Mouse (Mus musculus) adipocyte (in vitro differentiated cells): Measurements from ENCODE around the gene Spsb4.
A peak's percentile ranks its signal among the peaks of the same experiment; 100 is the strongest.

ENCODE experiments used
- DNase-seq: peaks from one replicate; pipeline ENCODE4 v3.0.0-alpha.2; 2016; ENCODE audit warnings: low spot score

Spsb4 gene

DNA sequence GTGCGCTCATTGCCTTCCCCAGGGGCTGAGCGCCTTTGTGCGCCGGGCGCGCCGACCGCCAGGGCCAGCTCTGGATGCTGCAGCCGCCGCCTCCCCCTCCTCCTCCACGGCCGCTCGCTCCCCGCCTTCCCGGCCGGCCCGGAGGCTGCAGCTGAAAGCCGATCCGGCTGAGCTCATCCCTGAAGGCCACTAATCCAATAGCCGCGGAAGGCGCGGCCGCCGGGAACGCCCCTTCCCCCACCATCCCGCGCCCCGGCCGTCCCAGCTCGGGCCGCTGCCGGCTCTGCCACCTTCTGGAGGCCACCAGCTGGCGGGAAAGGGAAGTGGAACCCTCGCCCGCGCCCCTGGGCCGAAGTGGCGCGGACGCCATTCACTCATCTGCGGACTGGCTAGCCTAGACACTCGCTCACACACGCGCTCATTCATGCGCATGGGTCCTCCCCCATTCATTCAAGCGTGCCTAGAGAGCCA lies at the start of gene Spsb4:
Gene Spsb4 (minus strand): TSS at position 167 of the 471 bp plus-strand sequence.
- no peak for DNase-seq

DNA sequence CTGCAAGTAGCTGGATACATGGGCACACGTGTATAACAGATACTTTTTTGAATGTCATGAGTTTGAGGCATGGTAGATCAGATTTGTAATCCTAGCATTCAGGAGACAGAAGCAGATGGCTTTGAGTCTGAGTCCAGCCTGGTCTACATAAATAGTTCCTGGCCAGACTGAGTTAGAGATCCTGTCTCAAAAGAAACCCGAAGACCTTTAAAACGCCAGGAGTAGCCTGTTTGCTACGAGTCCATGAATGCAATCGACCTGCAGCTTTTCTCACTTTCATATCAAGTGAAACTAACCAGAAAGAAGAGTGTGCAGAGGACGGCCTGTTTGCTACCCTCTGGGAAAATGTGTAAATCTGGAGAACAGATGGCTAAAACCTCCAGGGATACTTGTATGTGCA lies 49.1 kb upstream of the Spsb4 start:
- no peak for DNase-seq

DNA sequence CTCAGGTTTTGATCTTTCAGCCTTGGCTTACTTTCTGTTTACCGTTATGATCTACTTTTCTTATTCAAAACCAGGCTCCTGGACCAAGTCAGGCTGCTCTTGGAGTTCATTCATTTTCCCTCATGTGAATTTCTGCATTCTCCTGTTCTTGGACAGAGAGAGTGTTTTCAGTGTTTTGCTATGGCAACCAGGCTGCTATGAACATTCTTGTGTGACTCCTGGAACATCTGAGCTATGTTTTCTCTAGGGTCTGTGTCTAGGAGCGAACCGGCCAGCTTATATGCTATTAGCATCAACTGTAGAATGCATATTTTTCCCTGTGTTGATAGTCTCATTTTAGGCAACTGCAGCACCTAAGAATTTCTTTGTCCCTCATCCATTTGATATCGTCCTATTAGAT lies 47.2 kb upstream of the Spsb4 start:
- no peak for DNase-seq

DNA sequence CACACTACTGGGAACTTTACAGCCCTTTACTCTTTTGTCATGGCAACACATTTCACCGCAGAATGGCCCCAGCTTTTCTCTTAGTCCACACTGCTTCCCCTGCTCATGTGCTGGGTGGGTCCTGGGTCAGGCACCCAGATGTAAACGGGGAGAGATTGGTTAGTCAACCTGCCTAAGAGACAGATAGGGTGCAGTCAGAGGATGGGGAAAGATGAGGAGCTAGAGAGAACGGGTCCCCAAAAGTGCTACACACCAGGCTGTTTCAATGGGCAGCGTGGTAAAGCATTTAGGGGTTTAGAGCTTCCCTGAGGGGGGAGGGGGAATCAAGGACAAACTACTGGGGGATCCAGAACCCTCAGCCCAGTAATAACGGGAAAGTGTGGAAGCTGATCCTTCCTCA lies 46.6 kb upstream of the Spsb4 start:
- DNase-seq = no peak

DNA sequence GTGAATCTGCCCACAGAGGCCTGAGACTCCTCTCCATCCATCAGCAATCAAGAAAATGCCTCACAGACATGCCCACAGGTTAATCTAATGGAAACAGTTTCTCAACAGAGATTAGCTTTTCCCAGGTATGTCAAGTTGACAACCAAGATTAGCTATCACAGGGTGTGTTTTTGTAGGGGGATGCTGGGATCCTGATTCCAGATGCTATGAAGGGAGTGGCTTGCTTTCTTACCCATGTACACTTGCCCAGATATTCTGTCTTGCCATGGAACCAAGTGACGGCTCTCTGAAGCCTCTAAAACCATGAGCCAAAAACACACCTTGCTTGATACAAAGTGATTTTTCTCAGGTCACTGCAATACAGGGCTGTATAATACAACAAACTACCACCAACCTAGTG lies 45.5 kb upstream of the Spsb4 start:
- DNase-seq = no peak

DNA sequence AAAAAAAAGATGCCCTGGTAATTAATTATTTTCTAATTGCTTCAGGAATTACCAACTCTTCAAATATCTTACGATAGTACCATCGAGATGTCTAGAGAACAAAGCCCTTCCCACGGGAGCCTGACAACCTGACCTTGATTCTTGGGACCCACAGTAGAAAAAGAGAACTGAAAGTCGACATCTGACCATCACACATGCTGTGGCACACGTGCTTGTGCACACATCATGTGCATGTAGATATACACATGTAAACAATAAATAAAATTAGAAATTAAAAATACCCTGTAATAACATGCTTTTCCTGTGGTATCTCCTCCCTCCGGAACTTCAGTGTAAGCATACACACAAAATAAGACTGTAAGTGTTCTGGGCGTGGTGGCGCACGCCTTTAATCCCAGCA lies 43.1 kb upstream of the Spsb4 start:
- DNase-seq = no peak

DNA sequence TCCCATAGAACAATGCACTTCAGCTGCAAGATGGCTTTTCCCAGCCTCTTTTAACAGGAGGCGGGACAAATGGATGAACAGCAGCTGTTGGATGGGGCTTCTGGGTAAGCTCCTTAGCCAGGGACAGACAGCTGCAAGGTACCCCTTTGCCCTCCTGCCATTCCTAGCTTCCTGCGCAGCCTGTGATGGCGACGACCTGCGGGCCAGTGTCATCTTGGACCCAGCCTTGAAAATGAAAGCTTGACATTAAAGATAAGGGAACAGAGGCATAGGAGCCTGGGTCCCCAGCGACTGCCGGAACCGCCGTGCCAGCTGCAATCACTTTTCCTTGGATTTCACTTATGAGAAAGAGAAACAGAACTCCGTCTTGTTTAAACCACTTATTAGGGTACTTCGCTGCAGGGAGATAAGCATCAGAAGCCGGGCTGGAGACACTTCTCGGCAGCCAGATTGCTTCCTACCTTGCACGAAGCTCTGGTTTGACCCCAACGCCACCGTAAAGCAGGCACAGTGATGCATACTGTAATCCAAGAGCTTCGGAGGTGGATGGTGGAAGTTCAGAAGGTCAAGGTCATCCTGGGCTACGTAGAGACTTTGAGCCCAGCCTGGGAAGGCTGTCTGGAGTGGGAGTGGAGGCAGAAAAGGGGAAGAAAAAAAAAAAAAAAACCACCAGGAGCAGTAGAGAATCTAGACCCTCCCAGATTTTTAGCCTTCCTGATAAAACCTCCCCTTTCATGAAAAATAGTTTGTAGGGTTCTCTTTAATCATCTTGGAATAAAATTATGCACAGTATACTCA lies 38.1 kb upstream of the Spsb4 start:
- DNase-seq = no peak

DNA sequence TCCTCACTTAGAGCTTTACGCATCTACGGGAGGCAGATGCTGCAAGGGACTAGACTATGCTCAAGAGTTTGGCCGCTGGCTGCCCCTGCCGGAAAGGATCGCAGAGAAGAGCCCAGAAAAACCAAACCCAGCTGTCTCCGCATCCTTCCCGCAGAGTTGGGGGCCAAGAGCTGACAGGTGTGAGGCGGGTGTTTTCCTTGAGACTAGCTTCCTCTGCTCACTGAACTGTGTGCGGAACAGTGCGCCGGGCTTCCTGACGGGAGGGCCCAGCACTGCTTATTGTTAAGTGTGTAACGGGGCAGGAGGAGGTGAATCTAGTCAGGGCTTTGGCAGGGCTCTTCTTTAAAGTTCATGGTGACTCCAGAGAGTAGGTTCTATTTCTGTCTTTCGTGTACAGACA lies 37.3 kb upstream of the Spsb4 start:
- no peak for DNase-seq

DNA sequence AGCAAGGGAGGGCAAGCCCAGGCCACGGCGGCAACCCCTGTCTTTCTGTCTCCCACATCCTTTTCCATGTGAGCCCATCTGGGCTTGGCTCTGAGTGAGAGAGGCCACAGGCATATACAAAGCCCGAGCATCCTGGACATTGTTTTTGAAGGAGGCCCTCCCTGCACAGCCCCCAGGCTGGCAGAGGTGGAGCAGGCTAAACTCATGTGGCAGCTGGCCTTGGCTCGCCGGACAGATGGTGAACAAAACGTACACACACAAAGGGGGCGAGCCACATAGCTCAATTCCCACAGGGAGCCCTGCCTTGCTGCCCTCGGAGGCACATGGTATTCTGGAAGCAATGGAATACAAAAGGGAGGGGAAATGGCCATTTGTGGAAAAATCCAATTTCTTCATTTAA lies 32.5 kb upstream of the Spsb4 start:
- no peak for DNase-seq

DNA sequence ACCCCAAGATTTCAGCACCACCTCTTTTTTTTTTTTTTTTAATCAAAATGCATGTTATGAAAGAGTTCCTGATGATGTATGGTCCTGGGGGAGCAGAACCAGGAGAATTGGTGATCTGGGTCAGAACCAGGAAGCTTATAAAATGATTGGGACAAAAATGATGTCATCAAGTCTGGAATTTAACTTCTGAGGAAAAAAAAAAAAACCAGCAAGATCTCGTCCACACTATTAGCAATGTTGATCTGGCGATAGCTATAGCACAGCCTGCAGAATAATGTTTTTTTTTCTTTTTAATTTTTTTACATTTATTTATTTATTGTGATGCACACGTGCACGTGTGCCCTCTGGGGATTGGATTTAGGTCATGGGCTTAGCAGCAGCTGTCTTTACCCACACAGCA lies 27.6 kb upstream of the Spsb4 start:
- DNase-seq = no peak

DNA sequence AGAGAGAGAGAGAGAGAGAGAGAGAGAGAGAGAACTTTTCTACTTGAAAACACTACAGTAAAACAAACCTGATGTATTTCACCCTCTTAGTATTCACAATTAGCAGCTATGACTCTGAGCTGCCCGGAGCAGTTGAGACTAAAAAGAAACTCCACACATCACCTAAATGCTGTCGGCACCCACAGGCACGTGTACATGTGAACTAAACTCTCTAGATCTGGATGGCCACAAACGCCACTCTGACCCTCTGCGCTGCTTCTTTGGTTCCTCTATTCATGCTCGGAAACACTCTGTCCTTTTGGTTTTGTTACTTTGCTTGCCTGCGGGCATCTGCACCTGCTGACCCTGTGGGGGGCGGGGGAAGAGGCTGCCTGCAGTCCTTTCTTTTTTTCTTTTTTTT lies 23.0 kb upstream of the Spsb4 start:
- no peak for DNase-seq

DNA sequence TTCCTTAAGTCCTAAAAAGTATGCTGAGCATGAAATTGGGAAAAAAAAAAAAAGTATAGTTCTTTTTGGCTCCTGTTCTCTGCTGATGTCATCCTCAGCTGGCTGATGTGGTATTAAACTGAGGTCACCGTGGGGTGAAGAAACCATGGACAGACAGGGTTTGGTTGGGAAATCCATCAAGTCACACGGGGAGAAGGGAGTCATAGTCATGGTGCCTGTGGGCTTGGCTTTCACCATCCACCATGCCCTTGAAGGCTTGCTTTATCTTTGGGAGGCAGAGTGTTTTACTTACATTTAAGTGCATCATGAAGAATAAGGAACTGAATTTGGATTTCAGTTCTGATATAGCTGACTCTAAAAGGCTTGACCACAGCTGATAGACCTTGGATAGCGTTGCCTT lies 19.4 kb upstream of the Spsb4 start:
- DNase-seq = peak; percentile 7

DNA sequence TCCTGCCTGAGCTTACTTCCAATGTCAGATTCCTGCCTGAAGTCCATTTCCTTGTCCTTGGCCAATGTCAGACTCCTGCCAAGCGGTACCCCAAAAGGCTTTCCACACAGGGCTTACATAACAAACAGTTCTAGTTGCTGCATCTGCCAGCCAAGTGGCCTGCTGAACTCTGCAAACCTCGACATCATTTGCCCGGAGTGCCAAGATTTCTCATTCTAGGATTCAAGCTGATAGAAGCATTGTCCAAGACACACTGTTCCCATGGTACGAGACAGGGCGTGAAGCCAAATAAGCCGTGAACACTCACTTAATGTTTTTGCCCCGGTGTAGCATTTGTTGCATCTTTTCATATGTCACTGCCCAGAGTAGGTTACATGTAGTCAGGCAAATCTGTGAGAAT lies 18.0 kb upstream of the Spsb4 start:
- peak; percentile 68 for DNase-seq

DNA sequence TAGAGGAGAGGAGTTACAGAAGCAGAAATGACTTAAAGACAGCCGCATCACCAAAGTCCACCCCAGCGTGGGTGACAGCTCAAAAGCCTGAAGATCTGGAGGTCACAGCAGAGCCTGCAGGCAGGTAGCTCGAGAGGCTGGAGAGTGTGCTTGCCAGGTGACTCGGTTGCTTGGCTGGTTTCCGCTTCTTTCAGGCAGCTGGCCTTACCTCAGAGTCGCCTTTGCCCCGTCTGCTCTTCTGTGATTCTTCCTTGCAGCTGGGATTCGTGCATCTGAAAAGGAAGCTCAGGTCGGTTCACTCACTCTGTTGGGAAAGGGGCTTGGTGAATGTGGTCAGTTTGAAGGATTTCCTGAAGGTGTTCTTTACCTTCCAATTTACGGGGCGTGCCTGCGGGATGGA lies 8.7 kb upstream of the Spsb4 start:
- no peak for DNase-seq

DNA sequence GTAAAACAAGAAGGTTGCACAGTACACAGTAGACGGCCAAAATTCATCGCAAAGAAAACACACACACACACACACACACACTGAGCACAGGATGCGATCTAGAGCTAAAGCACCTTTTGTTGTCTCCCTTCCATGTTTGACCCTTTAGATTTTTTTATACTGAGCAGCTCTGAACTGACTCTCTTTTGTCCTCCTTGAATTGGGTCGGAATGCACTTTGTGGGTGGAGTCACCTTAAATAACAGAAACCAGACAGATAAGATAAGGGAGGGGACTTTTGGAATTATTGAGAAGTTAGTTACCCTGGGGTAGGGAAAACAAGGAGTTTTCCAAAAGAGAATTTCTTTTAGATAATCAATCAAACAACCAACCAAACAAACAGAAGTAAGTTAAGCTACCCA lies 7.4 kb upstream of the Spsb4 start:
- no peak for DNase-seq

DNA sequence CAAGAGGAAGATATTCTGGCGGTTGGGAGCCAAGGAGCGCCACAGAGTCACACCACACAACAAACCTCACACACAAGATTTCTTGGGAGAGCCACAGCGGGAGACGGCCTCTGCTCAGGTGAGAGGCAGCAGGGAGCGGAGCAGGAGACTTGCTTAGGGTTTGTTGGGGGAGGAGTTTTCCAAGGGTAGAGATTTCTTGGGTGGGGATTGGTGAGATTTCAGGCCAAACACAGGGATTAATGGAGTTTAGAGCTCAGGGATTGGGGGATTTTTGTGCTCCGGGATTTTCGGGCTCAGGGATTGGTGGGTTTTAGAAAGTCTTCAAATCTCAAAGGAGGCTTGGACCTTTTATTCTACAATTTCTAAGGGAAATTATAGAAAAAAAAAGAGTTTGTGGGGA lies 5.8 kb upstream of the Spsb4 start:
- no peak for DNase-seq

DNA sequence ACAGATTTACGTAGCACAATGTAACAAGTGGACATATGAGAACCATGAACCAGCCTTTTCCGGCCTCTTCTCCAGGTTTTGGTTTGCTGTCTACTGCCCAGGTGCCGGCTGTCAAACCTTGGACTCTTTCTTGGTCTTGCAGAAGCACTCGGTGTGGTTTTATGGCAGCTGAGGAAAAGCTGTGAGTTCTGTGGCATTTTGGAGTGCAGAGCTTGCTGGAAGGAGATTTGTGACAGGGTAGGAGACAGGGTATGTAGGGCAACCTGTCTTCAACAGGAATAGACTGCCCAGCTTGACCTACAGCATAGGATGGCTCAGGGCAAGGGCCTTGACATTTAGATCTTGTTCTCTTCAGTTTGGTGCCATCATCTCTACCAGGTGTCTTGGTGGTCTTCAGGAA lies 4.3 kb upstream of the Spsb4 start:
- no peak for DNase-seq

DNA sequence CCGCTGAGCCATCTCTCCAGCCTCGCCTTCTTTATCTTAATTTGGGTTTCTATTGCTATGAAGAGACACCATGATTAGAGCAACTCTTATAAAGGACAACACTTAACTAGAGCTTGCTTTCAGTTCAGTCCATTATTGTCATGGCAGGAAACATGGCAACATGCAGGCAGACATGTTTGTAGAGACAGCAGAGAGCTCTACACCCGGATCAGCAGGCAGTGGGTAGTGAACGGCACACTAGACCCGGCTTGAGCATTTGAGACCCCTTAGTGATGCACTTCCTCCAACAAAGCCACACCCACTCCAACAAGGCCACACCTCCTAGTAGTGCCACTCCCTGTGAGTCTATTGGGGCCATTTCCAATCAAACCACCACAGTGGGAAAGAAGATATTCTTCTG lies 3.7 kb upstream of the Spsb4 start:
- DNase-seq = no peak

DNA sequence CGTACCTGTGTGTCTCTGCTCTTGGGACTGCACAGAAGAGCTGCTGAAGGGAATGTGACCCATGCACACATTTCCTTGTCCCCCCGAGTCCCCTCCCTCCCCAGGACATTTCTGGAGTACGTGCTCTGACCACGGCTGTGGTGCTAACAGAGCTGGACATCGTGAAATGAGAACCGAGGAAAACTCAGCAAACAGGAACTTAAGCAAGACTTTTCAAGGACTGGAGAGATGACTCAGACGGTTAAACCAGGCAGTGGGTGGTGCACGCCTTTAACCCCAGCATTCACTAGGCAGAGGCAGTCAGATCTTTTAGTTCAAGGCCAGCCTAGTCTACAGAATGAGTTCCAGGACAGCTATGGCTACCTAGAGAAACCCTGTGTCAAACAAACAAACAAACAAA lies 1.5 kb upstream of the Spsb4 start:
- DNase-seq = no peak

DNA sequence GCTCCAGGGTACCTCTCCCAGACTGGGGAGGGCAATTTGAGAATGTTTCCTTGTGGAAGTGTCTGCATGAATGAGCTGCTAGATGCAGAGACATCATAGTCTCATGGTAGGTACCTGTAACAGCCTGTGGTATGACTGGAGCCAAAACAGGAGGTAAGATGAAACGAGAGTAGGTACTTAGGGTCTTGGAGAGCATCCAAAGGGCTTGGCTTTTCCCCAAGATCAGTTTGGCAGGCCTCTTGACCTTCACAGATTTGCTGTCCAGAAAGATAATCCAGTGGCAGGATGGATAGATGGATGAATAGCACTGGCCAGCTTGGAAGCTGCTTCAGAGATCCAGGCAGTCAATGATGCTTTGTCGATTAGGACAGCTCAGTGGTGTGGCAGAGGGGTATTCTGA lies 1.0 kb upstream of the Spsb4 start:
- no peak for DNase-seq

DNA sequence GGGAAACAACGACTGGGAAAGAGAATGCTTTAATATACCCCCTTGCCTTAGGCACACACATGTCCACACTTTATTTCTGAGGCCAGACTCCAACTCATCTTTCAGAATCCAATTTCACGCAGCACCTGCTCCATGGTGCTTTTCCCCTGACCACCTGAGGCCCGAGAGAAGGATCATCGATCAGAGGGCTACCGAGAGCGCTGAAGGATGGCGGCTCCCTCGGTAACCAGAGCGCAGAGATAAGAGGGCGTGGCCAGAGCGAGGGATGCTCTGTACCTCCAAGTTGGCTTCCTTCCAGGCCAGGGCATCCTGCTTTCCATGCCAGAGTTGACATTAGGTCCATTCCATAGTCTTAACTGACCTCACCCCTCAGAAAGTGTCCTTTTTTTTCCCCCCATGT lies 588 bp upstream of the Spsb4 start:
- no peak for DNase-seq

DNA sequence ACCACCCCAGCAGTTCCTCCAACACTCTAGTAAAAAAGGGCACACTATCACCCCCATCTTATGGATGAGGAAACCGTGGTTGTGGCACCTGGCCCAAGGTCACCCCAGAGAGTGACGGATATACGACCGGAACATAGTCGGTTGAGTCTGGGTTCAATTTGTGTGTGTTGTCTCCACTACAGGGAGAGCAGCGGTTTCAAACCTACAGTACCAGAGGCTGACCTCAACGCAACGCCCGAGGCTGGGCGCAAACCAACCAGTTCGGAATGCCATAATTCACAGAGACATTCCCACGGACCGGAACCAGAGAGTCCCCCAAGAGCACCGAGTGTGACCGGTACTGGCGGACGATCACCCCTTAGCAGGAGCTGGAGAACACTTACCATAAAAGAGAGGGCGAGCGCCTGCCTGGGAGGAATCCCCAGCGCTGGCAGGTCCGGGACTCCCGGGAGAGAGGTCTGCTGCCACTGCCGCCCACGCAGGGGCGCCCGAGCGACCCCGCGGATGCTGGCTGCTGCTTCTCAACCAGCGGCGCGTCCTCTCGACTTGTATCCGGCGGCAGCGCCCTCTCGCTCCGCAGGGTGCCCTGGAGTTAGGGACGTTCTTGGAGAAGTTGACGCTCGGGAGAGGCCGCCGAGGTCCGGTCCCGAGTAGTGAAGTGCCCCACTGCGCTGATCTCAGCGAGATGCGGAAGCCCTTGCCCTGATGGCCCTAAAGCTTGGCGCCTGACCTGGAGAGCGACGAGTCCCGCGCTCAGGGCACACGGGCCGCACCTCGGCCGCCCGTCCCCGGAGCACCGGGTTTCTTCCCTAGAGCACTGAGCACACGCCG lies 617 bp downstream of the Spsb4 start:
- DNase-seq = no peak

DNA sequence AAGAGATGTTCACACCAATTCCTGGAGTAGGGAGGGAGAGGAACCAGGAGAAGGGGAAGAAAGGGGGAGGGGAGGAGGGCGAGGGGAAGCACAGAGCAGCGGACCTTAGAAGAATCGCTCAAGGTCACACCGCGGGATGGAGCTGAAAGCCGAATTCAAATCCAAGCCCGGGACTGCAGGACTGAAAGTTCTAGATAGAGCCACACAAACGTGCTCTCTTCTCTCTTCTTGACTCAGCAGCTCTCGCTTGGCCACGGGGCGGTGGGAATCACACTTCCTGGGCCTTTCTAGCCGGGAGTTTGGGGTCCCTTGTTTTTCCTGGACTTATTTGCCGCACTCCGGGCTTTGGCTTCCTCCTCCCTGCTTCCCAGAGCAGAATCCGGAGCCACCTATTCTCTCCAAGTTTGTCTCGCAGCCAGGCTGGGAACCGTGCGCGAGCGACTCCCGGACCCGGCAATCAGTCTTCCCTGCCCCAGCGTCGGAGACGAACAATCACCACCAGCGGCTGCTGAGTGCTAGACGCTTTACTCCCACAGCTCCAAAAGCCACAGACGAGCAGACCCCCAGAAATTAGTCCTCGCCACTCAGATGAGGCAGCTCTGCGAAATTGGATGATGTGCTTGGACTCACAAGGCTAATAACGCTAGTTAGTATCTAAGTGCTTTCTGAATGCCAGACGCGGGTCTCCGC lies 1.4 kb downstream of the Spsb4 start:
- no peak for DNase-seq
